Mouse (Mus musculus) hindbrain, embryonic 15.5 days (tissue): Measurements from ENCODE around the gene Pacs2. TPM values are rescaled to one million over a fixed set of nuclear protein-coding genes. Genes with fewer than 3 reads are reported as not detected.

Experiments
- ATAC-seq: fragments of 200-750 bp; cut with Nextera tagmentation; 2 replicates; pipeline ENCODE4 v1.8.0; 2017; ENCODE audit warnings: low read depth, moderate number of reproducible peaks, moderate TSS enrichment; ENCODE audit not compliant: low FRiP score
- H3K27ac ChIP-seq: fragments of 300-500 bp; sonication (generic); replicated peaks from 2 replicates; pipeline ENCODE4 v1.5.1; 2015; ENCODE audit warnings: mild to moderate bottlenecking, inconsistent platforms
- H3K27me3 ChIP-seq: fragments of 300-500 bp; sonication (generic); 2 replicates; pipeline ENCODE4 v1.6.1; 2015; ENCODE audit warnings: control low read depth, inconsistent platforms
- H3K36me3 ChIP-seq: fragments of 300-500 bp; sonication (generic); 2 replicates; pipeline ENCODE4 v1.6.1; 2015; ENCODE audit warnings: control low read depth, inconsistent platforms
- H3K4me1 ChIP-seq: fragments of 300-500 bp; sonication (generic); replicated peaks from 2 replicates; pipeline ENCODE4 v1.6.1; 2015; ENCODE audit warnings: control low read depth, inconsistent platforms
- H3K4me2 ChIP-seq: fragments of 300-500 bp; sonication (generic); 2 replicates; pipeline ENCODE4 v1.6.1; 2015; ENCODE audit warnings: moderate library complexity, mild to moderate bottlenecking, inconsistent platforms
- H3K4me3 ChIP-seq: fragments of 300-500 bp; sonication (generic); 2 replicates; pipeline ENCODE4 v1.5.1; 2015; ENCODE audit warnings: mild to moderate bottlenecking, inconsistent platforms
- H3K9ac ChIP-seq: fragments of 300-500 bp; sonication (generic); 2 replicates; pipeline ENCODE4 v1.6.1; 2015; ENCODE audit warnings: inconsistent platforms
- H3K9me3 ChIP-seq: fragments of 300-500 bp; sonication (generic); 2 replicates; pipeline ENCODE4 v1.6.1; 2016; ENCODE audit warnings: control low read depth, inconsistent platforms
- WGBS: fragments of 180-500 bp; shearing (Covaris S2); methylation state at CpG from one replicate; pipeline ENCODE4 v1.1.7; 2015; 5-methylcytosine and 5-hydroxymethylcytosine counted together
- polyA plus RNA-seq: library from polyadenylated mRNA; unstranded; fragments of >200 nt; fragmentation: Nextera tagmentation; extraction: Ambion mirVana; gene quantifications from 2 replicates; pipeline ENCODE4 v1.2.1, GENCODE M21; 2015

Gene Pacs2
- polyA plus RNA-seq, 1 experiment from 2014 or later = 32.3 TPM

- H3K4me3 ChIP-seq = peak overlapping the region; percentile 96
- ATAC-seq = no peak
- 26% methylated on average over 6 of the region's 6 CpGs for WGBS
- H3K9me3 ChIP-seq = no peaks in the 10 kb centered on the region
- H3K9ac ChIP-seq = peak overlapping the region; percentile 100
- no peak overlapping the region for H3K27ac ChIP-seq
- H3K27me3 ChIP-seq = no peaks in the 10 kb centered on the region
- H3K4me1 ChIP-seq = peaks cover 59% of the 10 kb centered on the region
- H3K36me3 ChIP-seq = no peaks in the 10 kb centered on the region
- peak overlapping the region; percentile 85 for H3K4me2 ChIP-seq
These were observed 85.3 kb downstream of the Pacs2 start for GRCm38 (mm10) chr12:113099470-113100237.

GRCm38 (mm10) chr12:113100448-113101076 is 86.3 kb downstream of the Pacs2 start:
- H3K27ac ChIP-seq = 0 out of 2 replicates have a peak overlapping the region, but pooled peaks have one; percentile 32
- no peak overlapping the region for H3K9ac ChIP-seq
- H3K4me1 ChIP-seq = peaks cover 59% of the 10 kb centered on the region
- ATAC-seq = no peak
- H3K4me2 ChIP-seq = peak overlapping the region; percentile 85
- no peak overlapping the region for H3K4me3 ChIP-seq
- H3K27me3 ChIP-seq = no peaks in the 10 kb centered on the region
- H3K9me3 ChIP-seq = no peaks in the 10 kb centered on the region
- H3K36me3 ChIP-seq = no peaks in the 10 kb centered on the region
- WGBS = 67% methylated on average over 5 of the region's 5 CpGs

GRCm38 (mm10) chr12:113101251-113101960 is 87.1 kb downstream of the Pacs2 start:
- no peak overlapping the region for H3K9ac ChIP-seq
- no peaks in the 10 kb centered on the region for H3K36me3 ChIP-seq
- H3K9me3 ChIP-seq = no peaks in the 10 kb centered on the region
- WGBS = 83% methylated on average over 9 of the region's 9 CpGs
- H3K4me2 ChIP-seq = no peak overlapping the region
- no peaks in the 10 kb centered on the region for H3K27me3 ChIP-seq
- ATAC-seq = no peak
- 0 out of 2 replicates have a peak overlapping the region, but pooled peaks have one; percentile 32 for H3K27ac ChIP-seq
- peaks cover 59% of the 10 kb centered on the region for H3K4me1 ChIP-seq
- no peak overlapping the region for H3K4me3 ChIP-seq

- no peak overlapping the region for H3K27ac ChIP-seq
- H3K4me2 ChIP-seq = no peak overlapping the region
- no peaks in the 10 kb centered on the region for H3K36me3 ChIP-seq
- no peak overlapping the region for H3K9ac ChIP-seq
- H3K9me3 ChIP-seq = no peaks in the 10 kb centered on the region
- no peak for ATAC-seq
- peaks cover 55% of the 10 kb centered on the region for H3K4me1 ChIP-seq
- H3K4me3 ChIP-seq = no peak overlapping the region
- no peaks in the 10 kb centered on the region for H3K27me3 ChIP-seq
- 64% methylated on average over 6 of the region's 6 CpGs for WGBS
These were observed 88.2 kb downstream of the Pacs2 start for GRCm38 (mm10) chr12:113102461-113102860.

- WGBS = 78% methylated on average over 8 of the region's 8 CpGs
These were observed 89.6 kb downstream of the Pacs2 start for GRCm38 (mm10) chr12:113103846-113104451.

DNA sequence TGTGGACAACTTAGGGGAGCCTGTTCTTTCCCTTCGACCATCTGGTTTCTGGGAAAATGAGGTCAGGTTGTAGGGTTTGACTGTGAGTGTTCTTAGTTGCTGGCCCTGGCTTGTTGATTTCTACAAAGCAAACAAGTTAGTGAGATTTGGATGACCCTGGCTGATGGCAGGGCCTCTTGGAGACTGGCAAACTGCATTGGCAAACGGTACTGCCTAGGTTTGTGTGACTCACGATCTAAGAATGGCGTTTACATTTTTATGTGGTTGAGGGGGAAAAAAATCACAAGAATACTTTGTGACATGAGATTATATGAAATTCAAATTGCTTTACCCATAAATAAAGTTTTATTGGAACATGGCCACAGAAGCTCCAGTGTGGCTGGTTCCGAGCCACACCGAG is 92.1 kb downstream of the Pacs2 start:
- Histone ChIP-seq H3K9me3 (no peaks in the 10 kb centered on the region), H3K27me3 (no peaks in the 10 kb centered on the region), H3K36me3 (no peaks in the 10 kb centered on the region), H3K27ac (no peak overlapping the region), H3K9ac (no peak overlapping the region), H3K4me2 (no peak overlapping the region), H3K4me3 (no peak overlapping the region), H3K4me1 (peaks cover 36% of the 10 kb centered on the region)
- 90% methylated on average over 6 of the region's 6 CpGs for WGBS
- no peak for ATAC-seq

More at GRCm38 (mm10) chr12:113103846-113104451, 89.6 kb downstream of the Pacs2 start:
- H3K9ac ChIP-seq = no peak overlapping the region
- H3K27ac ChIP-seq = no peak overlapping the region
- H3K4me1 ChIP-seq = peaks cover 50% of the 10 kb centered on the region
- H3K36me3 ChIP-seq = no peaks in the 10 kb centered on the region
- H3K9me3 ChIP-seq = no peaks in the 10 kb centered on the region
- no peaks in the 10 kb centered on the region for H3K27me3 ChIP-seq
- no peak for ATAC-seq
- no peak overlapping the region for H3K4me3 ChIP-seq
- no peak overlapping the region for H3K4me2 ChIP-seq

DNA sequence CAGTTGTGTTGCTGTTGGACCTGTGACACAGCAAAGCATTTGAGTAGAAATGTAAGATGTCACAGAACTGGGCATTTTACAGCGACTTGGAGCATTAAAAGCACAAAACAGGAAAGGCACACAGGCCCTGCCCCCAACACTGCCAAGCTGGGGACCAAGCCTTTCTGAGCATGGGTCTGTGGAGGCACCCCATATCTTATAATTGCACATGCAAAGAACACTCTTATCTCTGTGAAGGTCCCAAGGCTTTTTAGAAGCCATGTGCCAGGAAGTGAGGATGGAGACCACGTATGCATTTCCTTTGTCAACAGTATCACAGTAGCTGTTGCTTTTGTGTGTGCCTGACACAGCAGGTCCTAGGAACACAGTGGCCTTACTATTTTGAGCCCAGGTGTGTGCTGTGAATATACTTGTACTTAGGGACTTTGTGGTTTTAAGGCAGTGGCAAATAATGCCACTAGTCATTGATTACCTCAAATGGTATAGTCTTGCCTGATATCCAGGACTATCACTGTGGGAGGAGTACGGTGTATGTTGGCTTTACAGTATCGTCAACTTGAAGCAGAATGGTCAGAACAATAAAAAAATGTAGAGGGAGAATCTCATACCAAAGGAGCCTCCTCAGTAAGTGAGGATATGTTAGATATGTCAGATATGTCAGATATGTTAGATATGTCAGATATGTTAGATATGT is 93.3 kb downstream of the Pacs2 start:
- H3K36me3 ChIP-seq = no peaks in the 10 kb centered on the region
- no peak overlapping the region for H3K4me2 ChIP-seq
- peaks cover 29% of the 10 kb centered on the region for H3K4me1 ChIP-seq
- no peak overlapping the region for H3K9ac ChIP-seq
- H3K27ac ChIP-seq = no peak overlapping the region
- no peaks in the 10 kb centered on the region for H3K27me3 ChIP-seq
- H3K4me3 ChIP-seq = no peak overlapping the region
- H3K9me3 ChIP-seq = no peaks in the 10 kb centered on the region
- 86% methylated on average over 4 of the region's 4 CpGs for WGBS
- no peak for ATAC-seq

DNA sequence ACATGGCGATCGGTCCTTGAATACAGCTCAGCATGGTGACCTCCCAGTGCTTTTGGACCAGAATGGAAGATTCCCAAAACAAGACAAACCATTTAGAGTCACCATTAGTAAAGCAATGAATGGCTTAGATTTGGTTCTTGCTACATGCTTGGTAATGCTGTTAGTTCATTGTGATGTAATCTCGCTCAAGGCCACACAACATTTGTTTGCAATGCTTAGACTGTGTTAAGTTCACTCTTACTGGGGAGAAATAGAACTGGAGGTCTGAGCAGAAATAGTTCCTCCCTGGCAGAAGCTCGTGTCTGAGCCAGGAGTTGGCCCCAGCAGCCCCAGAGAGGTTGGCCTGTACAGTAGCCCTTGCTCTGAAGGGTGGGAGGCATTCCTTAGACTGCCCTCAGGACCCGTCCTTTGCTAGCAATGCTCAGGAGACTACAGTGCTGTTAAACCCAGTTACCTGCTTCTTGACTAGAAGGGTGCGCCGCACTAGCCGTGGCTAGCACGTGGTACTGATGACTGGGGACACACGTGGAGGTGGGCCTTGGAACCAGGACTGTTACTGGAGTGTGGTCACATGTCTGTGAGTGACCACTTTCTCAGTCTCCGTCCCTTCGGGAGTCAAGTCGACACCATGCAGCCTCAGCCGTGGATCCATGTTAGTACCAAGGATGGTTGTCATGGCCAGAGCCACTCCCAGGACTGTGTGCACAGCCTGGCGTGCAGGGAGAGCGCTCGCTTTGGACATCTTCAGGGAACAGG is 94.4 kb downstream of the Pacs2 start:
- H3K36me3 ChIP-seq = 0 out of 2 replicates have a peak, but pooled peaks cover 4% of the 10 kb centered on the region
- no peak overlapping the region for H3K4me3 ChIP-seq
- no peak overlapping the region for H3K27ac ChIP-seq
- H3K9me3 ChIP-seq = no peaks in the 10 kb centered on the region
- peaks cover 21% of the 10 kb centered on the region for H3K4me1 ChIP-seq
- no peak for ATAC-seq
- 88% methylated on average over 17 of the region's 17 CpGs for WGBS
- H3K9ac ChIP-seq = no peak overlapping the region
- H3K4me2 ChIP-seq = no peak overlapping the region
- H3K27me3 ChIP-seq = no peaks in the 10 kb centered on the region

DNA sequence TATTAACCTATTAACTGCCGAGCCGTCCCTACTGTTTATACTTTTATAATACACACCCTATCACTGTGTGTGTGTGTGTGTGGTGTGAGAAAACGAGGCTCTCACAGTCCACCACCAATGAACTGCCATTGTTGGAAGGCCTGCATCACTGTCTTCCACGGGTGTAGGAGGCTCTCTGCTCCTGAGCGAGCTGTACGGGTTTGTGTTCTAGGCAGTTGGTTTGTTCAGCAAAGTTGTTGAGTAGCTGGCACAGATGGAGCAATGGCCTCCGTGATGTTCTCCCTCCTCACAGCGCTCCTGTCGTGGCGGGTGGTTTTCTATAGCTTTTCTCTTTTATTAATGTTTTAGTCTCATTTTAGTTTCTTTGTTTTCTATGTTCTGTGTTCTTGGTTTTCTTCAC is 95.5 kb downstream of the Pacs2 start:
- Histone ChIP-seq H3K36me3 (peaks cover 12% of the 10 kb centered on the region), H3K4me1 (peaks cover 17% of the 10 kb centered on the region), H3K4me3 (no peak overlapping the region), H3K27me3 (no peaks in the 10 kb centered on the region), H3K9me3 (no peaks in the 10 kb centered on the region), H3K9ac (no peak overlapping the region), H3K27ac (no peak overlapping the region), H3K4me2 (no peak overlapping the region)
- no peak for ATAC-seq
- 79% methylated on average over 10 of the region's 10 CpGs for WGBS

- no peaks in the 10 kb centered on the region for H3K9me3 ChIP-seq
- no peaks in the 10 kb centered on the region for H3K27me3 ChIP-seq
- peaks cover 13% of the 10 kb centered on the region; the same call in 1 of the 2 replicates for H3K4me1 ChIP-seq
- H3K4me2 ChIP-seq = no peak overlapping the region
- no peak overlapping the region for H3K4me3 ChIP-seq
- 92% methylated on average over 4 of the region's 4 CpGs for WGBS
- H3K27ac ChIP-seq = no peak overlapping the region
- ATAC-seq = no peak
- peaks cover 29% of the 10 kb centered on the region for H3K36me3 ChIP-seq
- H3K9ac ChIP-seq = no peak overlapping the region
These were observed 99.8 kb downstream of the Pacs2 start for GRCm38 (mm10) chr12:113114141-113114540.
